Mouse (Mus musculus) adrenal gland, postnatal 4 days (tissue): ENCODE results near the gene Gtf2ird2. TPM values are rescaled to one million over a fixed set of nuclear protein-coding genes. Genes with fewer than 3 reads are reported as not detected.

Source experiments
- DNase-seq, 2 experiments: peaks; one replicate each; pipeline ENCODE4 v3.0.0; 2021 to 2022; ENCODE audit warnings: low spot score in 2 of 2, mixed read lengths in 2 of 2
- total RNA-seq, 2 experiments: library from RNA; stranded (reverse); gene quantifications; 2 replicates each; pipeline ENCODE4 v1.2.3; 2021

Gtf2ird2 gene
- total RNA-seq, 2 experiments from 2014 or later = 13.9 to 15.9 TPM

DNA sequence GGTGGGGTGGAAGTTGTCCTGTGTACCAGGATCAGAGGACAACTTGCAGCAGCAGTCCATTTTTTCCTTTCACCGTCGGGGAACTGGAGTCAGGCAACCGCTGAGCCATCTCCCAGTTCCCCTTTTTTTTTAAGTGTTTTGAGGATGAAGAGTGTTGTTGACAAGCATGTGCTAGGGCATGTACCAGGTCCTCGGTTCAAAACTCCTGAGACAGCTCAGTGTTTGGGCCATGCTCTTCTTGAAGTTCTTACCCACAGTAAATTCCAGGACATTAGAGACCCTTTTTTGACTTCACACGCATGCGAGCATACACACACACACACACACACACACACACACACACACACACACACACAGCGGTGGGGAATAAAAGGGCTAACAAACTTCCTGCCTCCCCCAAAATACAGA lies 49.4 kb downstream of the Gtf2ird2 start:
- DNase-seq = no peak

DNA sequence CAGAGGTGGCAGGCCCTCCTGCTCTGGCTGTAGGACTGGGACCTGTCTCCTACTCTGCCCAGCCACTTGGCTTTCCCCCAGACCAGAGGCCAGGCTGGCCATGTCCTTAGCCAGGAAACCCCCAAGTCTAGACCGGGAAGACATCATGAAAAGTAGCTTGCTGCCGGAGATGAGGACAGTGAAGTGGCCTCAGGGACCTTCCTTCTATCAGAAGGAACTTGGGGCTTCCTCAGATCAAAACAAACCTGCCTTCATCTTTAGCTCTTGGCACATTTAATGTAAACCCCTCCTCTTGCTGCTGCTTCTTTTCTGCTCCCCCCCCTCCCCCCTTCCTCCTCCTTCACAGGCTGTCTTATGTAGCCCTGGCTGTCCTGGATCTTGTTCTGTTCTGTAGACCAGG lies 50.4 kb downstream of the Gtf2ird2 start:
- no peak for DNase-seq

DNA sequence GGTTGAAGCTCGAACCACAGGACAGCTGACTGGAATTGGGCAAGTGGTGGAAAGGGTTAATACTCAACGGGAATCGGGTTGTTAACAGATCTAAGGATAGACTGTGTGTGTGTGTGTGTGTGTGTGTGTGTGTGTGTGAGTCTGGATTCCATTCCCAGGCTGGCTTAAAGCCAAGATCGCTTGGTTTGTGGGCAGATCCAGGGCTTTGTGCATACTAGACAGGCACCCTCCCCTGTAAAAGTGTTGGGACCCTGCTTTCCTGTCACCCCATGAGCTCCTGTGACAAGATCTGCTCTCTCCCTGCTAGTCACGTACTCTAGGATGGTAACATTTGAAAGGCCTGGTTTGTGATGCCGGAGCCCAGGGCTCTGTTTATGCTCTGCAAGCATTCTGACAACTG lies 51.3 kb downstream of the Gtf2ird2 start:
- DNase-seq = no peak

GRCm38 (mm10) chr5:134236241-134236640 lies 52.4 kb downstream of the Gtf2ird2 start:
- no peak for DNase-seq

DNA sequence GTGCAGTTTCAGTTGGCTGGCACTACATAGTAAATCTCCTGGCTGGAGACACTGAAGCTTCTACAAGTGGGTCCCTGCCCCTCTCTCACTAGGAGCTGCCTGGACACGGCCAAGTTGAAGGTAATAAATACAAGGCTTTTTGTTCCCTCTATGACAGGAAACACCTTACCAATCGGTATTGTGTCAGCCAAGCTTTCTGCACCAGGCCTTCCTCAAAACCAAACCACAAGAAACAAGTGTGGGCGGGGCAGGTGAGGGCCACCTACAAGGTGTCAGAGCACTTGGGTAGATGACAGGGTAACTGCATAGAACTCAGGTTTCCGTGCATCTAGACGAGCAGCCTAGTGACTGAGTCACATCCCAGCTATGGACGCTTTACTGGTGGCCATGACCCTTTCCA lies 53.0 kb downstream of the Gtf2ird2 start:
- DNase-seq = no peak

GRCm38 (mm10) chr5:134237508-134237907 lies 53.7 kb downstream of the Gtf2ird2 start:
- DNase-seq = no peak

- DNase-seq = no peak
Measured at GRCm38 (mm10) chr5:134237936-134238760, 54.3 kb downstream of the Gtf2ird2 start.

DNA sequence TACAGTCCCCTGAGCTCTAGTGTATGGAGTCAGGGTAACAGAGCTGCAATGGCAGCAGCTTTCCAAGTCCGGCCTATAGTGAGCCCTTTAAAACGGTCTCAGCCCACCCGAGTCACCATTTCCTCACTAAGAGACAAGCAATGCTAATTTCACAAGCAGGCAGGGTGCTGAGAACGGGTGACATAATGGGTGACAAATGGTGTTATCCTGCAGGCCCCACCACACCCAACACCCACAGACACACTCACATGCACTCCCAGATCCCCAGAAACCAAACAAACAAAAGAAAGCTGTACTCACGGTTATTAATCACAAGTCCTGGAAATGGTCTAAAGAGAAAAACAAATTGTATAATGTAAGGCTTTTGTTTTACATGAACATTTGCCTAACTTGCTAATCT lies 58.0 kb downstream of the Gtf2ird2 start:
- no peak for DNase-seq

DNA sequence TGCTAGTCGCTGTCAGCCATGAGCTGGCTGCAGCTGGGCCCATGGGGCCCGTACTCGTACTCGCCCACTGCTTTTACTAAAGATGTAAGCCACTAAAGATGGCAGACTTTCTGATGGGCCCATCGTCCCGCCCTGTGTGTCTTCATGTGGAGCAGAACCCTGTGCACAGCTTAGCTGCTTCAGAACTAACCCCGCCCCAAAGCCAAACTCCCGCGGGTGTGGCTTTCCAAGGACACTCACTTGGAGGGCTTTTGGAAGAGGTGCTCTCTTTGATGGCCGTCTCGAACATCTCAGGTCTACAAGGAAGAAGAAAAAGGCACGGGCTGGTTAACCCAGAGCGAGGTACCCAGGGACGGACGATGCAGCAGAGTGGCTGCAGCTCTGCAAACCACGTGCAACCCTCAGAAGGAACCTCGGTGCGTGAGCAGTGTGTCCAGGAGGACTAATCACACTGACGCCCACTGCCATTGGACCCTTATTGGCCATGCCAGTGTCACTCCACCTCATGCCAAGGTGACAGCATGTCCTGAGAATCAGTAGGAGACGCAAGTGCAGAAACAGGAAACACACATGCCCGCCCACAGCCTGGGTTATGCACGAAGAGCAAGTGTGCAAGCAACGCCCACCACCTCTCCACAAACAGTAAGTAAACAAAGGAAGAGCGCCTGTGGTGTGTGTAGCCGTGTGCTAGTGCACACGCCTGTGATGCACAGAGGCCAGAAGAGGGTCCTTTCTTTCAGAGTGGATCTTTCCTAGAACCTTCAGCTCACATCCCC lies 60.0 kb downstream of the Gtf2ird2 start:
- DNase-seq = no peak

DNA sequence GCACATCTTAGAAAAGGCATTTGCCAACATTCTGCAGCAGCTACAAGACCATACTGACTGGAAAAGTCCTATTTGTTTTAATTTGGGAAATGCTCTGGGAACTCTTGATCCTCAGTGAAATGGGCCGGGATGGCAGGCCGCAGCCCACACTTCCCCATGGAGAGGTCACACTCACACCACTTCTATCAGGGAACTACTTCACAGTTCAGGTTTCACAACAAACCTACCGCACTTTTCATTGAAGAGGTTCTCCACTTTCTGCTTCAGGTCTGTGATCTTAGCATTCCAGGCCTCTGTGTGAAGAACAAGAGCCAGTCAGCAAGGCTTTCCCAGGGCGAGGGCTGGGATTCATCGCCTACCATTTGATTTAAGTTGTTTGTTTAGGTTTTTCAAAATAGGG lies 61.1 kb downstream of the Gtf2ird2 start:
- DNase-seq = no peak

DNA sequence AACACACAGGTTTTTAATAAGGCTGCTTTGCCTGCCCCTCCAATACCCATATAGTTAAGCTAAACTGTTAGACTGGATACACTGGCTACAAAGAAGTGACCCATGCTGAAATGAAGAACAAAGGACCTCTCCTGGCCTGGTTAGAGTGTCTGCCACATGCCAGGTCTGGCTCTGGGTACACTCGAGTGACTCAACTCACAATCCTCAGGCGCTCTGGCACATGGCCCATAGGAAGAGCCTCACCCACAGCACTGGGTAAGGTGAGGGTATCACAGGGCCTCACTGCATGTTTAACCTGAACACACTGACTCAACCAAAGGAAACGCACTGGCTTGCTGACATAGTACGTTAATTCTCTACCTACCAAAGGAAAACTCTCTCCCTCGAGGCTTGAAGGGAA lies 62.3 kb downstream of the Gtf2ird2 start:
- DNase-seq = no peak

GRCm38 (mm10) chr5:134248608-134249244 lies 64.9 kb downstream of the Gtf2ird2 start:
- DNase-seq = no peak

GRCm38 (mm10) chr5:134249245-134249649 lies 65.4 kb downstream of the Gtf2ird2 start:
- DNase-seq = no peak

DNA sequence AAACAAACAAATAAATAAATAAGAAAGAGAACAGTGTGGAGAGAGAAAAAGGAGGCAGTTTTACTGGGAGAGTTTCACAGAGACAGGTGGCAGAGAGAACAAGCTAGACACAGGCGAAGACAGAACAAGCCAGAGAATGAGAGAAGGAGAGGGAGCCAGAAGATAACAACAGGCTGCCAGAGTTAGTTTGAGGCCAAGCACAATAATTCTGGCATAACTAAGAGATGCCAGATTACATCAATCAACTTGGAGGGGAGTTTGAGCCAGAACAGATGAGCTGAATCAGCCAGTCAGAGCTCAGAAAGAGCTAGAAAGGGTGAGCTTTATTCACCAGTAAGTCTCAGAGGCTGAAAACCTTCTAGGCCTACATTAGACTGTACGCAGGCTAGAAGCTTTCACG lies 66.8 kb downstream of the Gtf2ird2 start:
- DNase-seq = no peak

DNA sequence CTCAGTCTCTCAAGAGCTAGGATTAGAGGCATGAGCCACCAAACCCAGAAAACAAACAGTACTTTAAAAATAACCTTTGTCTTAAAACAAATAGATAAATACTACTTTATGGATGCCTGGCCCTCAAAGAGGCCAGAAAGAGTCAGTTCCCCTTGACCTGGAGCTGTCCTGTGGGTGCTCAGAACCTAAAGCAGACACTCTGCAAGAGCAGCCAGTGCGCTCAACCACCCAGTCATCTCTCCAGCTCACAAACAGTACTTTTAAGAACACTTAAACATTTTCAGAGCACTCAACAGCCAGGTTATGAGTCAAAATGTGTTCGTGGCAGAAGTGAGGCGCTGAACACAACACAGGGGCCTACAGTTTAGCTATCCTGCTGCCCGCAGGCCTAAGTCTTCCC lies 67.3 kb downstream of the Gtf2ird2 start:
- no peak for DNase-seq

- no peak for DNase-seq
Measured at GRCm38 (mm10) chr5:134253806-134254205, 70.0 kb downstream of the Gtf2ird2 start.

GRCm38 (mm10) chr5:134255294-134255693 lies 71.5 kb downstream of the Gtf2ird2 start:
- no peak for DNase-seq

DNA sequence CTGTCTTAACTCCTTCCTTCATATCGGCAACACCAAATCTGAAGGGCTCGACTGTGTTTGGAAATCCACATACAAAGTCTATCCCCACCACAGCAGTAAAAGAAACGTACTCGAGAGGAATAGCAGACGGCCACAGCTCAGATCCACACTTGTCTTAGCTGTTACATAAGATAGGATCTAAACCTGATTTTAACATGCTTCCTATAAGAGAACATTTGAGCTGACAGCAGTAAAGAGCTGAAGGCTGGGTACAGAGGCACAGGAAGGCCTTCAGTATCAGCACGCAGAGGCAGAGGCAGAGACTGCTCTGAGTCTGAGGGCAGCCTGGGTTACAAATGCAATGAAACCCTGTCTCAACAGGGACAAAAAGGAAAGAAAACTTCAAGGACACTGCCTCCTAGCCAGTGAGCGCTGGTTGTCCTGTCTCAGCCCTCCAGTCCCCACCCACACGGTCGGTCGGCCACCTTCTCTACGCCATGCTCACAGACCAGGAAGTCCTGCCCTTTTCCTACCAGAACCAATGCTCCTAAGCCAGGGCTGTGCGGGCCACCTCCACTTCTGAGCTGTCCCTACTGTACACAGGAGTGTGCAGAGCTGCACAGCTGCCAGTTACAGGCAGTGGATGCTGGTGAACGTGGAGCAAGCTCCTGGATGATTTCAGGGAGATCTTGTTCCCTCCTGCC lies 73.7 kb downstream of the Gtf2ird2 start:
- no peak for DNase-seq

GRCm38 (mm10) chr5:134258395-134258794 lies 74.6 kb downstream of the Gtf2ird2 start:
- DNase-seq = no peak

- no peak for DNase-seq
Measured at GRCm38 (mm10) chr5:134258934-134259333, 75.1 kb downstream of the Gtf2ird2 start.

DNA sequence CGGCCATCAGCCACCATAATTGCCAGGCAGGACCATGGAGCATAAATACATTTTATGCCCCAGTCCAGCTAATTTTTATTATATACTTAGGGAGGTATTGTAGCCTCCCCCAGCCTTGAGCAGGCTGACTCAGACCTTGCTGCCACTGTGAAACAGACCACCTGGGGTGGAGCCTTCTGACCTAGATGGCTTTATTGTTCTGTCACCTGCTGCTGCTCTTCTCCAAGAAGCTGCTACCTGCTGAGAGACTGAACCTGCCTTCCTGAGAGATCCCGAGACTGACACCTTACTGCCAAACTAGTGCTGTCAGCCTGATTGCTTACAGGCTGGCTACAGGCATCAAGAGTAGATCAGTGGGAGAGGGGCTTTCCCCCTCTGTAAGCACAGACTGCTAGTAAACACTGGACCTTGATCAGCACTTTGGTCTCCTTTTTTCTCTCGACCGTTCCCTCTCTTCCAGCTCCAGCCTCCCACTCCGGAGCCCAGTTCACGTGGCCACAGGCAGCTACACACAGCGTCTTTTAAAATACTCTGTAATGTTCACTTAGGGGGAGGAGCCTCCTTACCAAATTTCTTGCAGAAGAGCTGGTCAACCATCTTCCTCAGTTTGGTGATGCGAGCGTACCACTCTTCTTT lies 76.3 kb downstream of the Gtf2ird2 start:
- no peak for DNase-seq
